Mouse (Mus musculus) cerebellum, adult (tissue): Measurements from ENCODE around the gene Cdh23.

ENCODE experiments used
- ATAC-seq: cut with Nextera tagmentation; 2 replicates; pipeline ENCODE4 v1.9.2; 2017; ENCODE audit warnings: mild to moderate bottlenecking, moderate library complexity, mixed read lengths; ENCODE audit not compliant: insufficient number of reproducible peaks, low FRiP score, low TSS enrichment

Cdh23 gene

DNA sequence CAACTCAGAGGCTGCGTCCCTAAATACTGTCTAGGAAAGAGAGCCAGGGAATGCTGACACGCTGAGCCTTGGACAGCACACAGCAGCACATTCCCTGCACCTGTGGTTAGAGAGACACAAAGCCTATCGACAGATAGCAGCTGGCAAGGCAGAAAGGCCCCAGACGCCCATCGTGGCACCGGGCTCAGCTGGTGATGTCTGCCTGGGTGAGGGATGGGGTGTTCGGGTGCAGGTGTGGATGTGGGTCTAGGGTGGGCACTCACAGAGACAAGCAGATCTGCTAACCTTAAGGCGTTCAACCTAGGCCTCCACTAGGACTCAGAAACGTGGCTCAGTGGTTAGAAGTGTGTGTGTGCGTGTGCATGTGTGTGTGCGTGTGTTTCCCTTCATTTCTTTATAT, 180.0 kb downstream of the Cdh23 start:
- ATAC-seq = no peak

DNA sequence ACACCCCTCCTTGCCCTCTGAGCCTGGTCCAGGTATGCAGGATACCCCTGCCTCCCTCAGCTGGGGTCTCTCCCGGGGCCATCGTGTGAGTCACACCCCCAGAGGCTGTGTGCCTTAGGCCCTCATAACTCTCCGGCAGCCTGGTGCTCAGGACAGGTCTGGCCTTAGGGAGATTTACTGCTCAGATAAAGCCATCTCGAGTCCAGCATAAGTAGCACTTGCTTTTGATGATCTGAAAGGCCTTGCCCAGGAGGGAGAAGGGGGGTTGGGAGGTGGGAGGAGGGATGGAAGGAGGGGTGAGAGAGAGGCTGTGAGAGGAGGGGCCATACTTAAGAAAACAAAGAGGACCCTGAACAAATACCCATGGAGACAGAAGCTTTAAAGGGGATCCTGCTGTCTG, 197.8 kb downstream of the Cdh23 start:
- ATAC-seq = no peak

DNA sequence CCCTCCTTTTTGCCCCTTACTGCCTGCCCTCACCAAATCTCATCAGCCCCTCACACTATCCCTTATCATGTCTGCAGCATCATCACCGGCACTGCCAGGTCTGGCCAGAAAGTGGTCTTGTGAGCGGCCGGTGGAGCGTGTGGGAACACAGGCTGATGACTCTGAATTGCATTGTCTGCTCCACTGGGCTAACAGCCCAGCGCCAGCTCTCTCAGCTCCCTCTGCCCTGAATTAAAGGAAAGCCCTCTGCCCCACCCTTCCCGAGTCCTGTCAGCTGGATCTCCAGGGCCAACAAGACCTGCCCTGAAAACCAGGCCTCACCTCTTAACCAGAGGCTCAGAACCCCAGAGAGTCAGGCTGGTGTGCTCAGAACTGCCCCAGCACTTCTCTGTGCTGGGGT, 201.2 kb downstream of the Cdh23 start:
- ATAC-seq = no peak

DNA sequence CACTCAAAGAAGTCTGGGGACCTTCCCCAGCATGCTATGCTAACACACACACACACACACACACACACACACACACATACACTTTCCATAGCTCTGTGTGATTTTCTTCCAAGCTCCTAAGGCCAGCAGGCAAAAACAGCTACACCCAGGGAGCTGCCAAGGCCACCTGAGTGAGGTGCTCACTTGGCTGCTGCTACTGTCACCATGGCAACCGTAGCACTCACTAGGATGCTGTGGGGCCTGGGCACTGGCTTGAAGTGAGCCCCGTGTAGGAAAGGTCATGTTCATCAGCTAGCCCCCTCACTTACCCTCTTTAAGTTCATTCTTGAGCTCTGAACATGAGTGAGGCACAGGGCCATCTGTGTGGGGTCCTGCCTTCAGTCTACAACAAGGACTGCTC, 204.8 kb downstream of the Cdh23 start:
- no peak for ATAC-seq

DNA sequence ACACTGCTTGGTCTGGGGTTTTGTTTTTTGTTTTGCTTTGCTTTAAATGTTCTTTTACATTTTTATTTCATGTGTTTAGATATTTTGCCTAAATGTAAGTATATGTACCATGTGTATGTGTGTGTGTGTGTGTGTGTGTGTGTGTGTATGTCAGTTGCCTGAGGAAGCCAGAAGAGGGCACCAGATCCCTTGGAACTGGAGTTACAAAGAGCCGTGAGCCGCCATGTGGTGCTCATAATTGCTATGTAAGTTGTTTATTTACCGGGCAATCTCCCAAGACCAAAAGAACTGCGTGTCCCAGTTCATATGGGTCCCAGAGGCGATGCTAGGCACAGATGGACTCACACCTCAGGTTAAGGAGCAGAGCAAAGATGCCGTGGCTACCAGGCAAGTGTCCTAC, 214.9 kb downstream of the Cdh23 start:
- no peak for ATAC-seq

DNA sequence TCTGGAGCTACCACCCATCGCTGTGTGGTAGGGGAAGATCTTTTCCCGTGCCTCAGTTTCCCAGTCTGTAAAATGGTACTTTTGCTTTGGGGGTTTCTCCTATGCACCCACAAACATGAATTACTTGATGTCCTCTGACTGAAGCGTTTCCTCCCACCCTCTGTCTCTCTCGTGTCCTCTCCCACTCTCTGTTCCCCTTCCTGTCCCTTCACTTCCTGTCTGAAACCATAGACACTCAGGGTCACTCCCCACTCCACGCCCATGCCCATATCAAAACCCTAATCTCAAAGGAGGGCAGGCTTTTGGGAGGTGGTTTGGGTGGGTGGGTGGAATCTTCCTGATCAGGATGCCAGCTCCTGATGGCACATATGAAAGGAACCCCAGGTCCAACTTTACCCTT, 221.7 kb downstream of the Cdh23 start:
- ATAC-seq = no peak

DNA sequence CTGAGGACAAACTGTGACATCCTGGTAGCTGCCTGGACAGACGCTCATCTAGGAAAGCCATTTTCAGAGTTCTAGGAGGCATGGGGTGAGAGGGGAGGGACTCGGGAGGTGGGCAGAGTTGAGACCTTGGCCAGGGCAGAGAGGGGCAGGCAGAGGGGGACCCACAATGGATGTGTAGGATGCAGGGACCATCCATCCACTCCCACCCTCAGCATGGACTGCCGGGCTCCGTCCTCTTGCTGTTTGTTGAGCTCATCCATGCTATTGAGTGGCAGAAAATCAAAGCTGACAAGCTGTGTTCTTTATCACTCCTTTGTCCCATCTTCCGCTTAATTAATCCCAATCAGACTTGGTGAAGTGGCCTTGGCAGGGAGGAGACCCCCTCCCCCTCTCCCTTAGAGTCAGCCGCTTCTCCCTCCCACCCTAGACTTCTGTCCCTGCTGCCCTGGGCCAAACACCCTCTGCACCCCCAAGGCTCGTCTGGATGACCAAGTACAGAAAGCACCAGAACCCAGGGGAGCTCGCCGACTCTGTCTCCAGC, 222.4 kb downstream of the Cdh23 start:
- ATAC-seq = no peak

DNA sequence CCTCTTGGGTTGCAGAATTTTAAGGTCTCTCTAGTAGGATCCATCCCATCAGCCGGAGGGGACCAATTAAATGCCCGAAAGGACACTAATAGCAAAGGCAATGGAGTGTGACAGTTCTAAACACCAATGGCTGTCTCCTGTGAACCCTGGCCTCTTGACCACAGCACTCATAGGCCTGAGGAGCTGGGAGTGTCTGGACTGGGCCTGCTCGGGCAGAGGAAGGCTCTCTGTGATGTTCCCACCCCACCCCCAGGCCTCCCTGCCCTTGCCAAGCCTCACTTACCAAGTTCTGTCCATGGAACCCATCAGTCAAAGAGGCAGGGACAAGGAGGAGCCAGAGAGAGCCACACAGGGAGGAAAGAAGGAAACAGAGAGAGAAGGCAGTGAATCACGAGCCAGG, 228.5 kb downstream of the Cdh23 start:
- no peak for ATAC-seq

DNA sequence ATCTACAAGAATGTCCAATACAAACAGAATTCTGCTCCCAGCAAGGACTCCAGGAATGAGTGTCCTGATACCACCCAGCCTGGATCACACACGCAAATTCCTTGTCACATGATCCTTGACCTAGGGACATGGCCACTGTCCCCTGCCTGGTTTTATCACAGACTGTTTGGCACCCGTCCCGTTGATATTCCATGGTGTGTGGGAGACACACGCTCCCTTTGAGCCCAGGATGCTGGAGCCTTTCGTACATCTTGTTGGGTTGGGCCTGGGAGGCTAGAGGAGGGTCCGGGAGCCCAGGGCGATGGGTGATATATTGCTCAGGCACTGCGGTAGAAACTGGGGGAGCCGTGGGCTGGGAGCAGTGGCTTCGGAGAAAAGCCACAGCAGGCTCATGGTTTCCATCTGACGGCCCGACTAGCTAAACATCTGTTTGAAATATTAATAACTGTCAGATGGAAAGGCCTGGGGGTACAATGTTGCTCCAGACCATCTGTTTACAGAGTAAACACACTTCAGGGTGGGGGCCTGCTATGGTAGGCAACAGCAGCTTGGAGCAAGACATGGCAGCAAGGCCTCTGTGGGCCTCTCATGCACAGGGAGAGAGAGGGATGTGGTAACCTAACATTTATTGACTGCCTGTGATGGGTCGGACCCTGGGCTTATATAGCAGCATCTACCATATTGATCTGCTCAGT, 232.2 kb downstream of the Cdh23 start:
- ATAC-seq = no peak

DNA sequence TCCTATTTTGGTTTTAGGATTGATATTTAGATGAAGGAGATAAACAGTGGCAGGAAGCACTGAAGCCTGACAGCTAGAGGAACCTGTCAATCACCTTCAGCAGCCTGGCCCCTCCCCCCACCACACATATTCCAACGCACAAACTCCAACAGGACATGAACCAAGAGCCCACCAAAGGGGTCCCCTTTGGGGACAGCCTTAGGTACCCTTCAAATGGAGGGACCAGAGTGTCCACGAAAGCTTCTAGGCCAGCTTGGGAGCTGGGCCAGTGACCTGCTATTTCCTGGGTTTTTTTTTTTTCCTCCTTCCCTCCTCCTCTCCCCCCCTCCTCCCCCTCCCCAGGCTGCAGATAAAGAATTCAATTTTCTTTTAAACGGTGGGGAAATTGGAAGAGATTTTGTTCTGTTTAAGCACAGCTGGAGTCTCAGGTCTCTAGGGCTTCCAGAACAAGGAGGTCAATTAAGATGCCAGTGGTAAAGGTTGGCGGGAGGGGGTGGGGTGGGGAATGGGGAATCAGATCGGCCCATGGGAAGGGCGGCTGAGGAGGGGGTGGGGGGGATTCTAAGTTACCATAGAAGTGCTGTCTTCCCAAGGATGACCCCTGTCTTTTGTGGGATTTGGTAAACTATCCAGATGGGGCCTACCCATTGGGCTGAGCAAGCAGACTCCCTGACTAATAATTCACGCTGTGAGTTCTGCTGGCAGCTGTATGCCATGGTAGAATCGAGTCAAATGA, 239.5 kb downstream of the Cdh23 start:
- no peak for ATAC-seq

DNA sequence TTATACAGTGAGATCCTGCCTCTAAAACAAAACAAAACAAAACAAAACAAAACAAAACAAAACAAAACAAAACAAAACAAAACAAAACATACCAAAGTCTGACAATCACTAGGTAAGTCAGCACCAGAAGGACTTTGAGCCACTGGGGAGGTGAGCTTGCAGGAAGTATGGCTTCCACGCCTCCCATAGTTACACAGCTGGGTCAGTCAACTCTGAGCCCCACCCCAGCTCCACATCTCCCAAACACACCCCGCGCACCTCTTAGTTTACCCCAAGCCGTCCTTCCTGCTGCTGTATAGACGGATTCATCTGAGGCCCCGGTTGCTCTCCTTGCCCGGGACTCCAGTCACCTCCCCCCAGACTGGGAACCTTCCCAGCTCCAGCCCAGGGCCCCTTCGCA, 241.1 kb downstream of the Cdh23 start:
- ATAC-seq = no peak

DNA sequence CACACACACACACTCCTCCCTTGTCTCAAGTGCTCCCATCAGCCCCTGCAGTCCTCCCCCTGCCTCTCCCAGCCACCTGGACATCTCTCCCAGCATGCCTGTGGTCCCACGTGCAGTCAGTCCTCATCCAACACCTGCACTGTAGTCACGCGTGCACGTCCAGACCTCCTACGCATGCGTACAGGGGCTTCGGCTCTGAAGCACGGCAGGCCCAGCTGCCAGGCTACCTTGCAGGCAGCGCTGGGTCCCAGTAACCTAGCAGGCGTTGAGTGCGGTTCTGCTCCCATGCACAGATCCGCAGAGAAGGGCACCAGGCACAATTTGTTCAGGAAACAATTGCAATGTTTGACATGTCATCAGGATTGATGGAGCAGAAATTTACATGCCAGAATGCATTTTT, 249.1 kb downstream of the Cdh23 start:
- no peak for ATAC-seq

DNA sequence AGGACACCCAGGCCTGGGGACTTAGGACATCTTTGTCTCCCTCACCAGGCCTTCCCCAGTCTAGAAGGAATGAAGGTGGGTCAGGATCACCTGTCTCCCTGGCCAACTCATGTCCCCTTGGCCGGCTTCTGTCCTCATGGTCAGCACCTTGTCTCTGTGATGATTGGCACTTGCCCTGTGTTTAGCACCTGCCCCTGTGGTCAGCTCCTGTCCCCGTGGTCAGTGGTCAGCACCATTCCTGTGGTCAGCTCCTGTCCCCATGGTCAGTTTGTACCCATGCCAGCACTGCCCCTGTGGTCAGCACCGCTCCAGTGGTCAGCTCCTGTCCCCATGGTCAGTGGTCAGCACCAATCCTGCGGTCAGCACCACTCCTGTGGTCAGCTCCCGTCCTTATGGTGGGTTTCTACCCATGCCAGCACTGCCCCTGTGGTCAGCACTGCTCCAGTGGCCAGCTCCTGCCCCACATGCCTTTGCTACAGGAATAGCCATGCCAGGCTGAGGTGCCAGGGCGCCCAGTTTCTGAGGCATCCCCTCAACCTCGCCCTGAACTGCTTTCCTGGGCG, 251.2 kb downstream of the Cdh23 start:
- ATAC-seq = no peak

DNA sequence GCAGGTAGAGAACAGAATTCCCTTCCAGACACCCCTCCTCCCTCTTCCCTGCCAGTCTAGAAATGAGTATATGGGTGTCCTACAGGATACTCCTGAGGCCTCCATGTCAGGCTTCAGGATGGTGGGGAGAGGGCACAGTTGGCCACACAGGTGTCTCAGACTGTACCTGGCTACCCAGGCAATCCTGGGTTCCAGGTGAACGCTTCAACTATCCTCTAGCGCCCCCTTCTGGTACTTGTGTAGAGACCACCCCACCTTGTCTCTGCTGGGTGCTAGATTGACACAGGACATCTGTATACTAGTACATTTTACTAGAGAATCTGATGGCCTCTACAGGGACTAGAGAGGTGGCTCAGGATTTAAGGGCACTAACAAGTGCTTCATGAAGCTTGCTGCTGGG, 253.2 kb downstream of the Cdh23 start:
- no peak for ATAC-seq

DNA sequence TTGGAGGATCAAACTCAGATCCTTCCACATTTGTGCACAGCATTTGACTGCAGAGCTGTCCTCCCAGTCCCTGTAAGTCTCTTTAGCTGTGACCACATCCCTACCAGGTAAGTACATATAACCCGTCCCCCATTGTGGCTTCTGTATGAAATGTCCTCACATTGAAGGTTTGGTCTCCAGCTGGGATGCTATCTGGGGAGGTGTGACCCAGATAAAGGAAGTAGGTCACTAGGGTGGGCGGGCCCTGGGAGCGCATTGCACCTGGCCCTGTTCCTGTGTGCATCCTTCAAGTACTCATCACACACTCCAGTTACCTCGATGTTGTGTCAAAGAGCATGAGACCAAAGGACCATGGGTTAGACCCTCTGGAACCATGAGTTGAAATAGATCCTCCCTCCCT, 254.0 kb downstream of the Cdh23 start:
- no peak for ATAC-seq

DNA sequence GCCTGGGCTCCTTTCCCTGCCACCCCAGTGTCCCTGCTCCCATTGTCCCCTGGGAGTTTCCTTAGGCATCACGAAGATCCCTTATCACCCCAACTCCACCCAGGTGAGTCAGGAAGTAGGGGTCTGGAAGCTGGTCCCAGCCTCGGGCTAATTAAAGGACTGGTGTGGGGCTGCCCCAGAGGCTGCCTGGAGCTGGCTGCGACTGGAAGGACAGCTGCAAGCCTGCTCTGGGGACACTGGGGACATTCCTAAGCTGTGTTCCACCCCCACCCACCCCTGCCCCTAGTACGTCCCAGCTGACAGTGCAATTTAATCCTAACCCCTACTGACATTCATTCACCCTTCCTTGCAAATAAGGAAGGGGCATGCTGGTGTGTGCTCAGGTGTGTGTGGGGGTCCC, 263.6 kb downstream of the Cdh23 start:
- no peak for ATAC-seq

DNA sequence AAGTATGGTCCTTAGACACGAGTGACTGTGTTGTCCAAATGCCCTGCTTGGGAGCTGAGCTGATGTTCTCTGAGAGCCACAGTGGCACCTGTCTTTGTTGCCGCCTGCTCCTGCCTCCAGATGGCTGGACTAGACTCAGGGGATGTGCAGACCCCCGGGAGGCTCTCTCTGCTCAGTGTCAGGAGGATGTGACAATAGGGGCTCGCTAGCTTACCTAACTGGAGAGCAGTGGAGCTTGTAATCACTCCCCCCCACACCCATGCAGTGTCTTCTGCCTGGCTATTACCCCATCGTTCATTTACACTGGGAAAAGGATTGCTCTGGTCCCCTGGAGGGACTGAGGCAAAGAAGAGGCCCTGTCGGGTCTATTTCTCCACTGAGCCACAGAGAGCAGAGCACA, 265.7 kb downstream of the Cdh23 start:
- no peak for ATAC-seq

DNA sequence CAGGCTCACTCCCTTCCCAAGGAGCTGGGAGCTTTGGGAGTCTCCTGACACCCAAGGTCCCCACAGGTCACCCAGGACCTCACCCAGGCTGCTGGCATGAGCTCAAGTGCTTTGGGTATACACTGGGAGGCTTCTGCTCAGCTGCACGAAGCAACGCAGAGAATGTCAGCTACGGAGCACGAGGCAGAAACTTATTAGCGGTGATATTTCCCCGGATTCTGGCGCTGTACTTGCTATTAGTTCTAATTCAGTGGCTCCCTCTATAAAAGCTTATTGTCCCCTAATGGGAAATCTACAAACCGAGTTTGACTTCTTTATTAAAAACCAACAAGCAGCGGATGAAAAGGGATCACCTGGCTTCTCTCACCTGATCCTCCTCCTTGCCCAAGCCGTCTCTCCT, 266.3 kb downstream of the Cdh23 start:
- no peak for ATAC-seq

DNA sequence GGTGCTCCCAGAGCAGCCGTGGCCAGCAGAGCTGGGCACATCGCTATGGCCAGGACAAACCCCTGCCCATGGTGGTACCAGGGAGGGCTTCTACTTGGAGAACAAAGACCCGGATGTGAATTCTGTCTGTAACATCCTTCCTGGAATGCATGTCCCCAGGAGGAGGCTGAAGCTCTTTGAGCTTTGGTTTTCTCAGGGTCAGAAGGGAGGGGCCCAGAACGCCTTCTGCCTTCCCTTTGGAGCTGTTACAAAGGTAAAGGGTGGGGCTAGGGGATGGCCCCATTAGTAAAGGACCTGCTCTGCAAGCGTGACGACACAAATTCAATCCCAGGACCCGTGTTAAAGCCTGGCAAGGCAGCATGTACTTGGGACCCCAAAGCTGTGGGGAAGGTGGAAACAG, 273.5 kb downstream of the Cdh23 start:
- no peak for ATAC-seq

DNA sequence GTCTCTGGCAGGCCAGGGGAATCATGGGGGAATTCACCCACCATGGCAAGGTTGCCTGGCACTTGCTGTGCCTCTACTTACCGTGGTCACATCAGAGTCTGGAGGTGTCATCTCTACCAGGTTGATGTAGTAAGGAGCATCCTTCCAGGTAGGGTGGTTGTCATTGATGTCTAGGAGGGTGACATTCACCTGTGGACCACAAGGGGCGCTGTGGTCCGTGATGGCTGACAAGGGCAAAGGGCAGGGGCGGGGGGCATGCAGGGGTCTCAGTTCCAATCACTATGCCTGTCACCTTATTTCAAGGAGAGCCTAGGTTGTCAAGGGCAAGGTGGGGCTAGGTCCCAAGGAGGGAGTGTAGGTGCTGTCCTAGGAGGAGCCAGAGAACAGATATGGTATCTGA, 276.7 kb downstream of the Cdh23 start:
- ATAC-seq = no peak

DNA sequence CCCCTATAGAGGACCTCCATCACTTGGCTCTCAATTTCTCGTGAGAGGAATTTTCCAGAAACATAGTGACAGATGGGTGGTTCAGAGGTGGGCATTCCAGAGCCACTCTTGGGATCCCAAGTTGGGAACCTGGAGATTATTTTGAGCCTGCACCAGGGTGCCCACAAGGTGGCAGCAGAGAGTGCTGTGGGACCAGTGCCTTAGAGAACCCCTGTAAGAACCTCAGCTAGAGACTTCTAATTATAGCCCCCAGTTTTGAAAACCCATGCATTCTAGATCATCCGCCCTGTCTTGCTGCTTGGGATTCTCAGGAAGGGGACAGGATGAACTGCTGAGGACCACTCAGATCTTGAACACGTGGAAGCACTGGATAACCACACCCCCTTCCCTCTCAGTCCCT, 278.2 kb downstream of the Cdh23 start:
- ATAC-seq = 0 out of 2 replicates have a peak, but pooled peaks have one; percentile 46

DNA sequence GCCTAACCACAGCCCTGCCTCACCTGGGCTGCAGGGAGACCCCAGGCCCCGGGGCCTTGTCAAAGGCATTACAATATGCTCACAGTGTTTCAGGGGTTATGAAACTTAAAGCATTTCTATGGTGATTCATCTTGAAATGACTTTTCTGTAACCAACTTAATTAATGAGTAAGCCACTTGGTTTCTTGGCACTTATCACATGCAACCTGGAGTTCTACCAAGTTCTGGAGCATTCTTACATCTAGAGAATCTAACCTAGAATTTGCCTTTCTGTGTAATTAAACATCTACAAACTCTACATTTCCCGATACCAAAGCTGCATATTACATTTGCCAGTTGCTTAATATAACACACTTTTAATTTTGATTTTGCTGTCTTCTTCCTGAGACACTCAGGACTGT, 279.2 kb downstream of the Cdh23 start:
- ATAC-seq = no peak
